Mouse (Mus musculus) thymus, postnatal 25 days (tissue): ENCODE data around the gene P3h1.
"Not testable (repeated sequence)": the region's sequence is repeated elsewhere in the genome, so short reads cannot be mapped to it uniquely, and the experiment has no call there.

Experiments used
- DNase-seq: peaks from one replicate; pipeline ENCODE4 v3.0.0; 2022

P3h1 gene

DNA sequence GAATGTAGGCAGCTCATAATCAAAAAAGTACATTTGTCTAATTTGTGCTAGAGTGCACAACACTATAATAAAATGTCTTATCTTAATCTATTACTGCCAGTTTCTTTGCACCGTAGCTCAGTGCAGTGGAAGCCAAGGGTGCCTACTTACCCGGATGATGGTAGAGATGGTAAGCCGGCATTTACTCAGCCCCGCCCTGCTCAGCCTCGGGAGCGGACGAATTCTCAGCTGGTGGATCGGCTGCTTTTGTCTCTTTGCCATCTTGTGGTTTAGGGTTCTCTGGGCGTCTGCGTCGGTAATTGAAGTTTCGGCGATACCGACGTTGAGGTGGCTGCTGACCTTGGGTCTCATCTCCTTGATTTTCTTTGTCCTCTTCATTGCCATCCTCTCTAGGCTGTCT is 46.1 kb downstream of the P3h1 start:
- not testable (repeated sequence) for DNase-seq

DNA sequence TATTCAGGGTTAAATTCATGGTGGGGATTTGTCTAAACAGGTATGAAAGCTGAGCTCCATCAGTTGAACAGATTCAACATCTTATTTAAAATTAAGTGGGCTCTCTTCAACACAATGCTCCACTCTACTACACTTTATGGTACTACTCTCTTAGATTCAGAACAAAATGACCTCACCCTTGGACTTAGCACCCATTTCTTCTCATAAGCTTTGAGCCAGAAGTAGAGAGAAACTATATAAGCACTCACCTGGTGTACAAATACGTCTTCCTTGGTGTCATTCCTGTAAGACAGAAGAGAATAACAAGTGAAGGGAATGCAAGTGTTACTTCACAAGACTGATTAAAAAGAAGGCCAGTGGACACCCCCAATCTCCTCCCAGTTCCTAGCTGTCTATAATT is 52.1 kb downstream of the P3h1 start:
- DNase-seq: no peak

DNA sequence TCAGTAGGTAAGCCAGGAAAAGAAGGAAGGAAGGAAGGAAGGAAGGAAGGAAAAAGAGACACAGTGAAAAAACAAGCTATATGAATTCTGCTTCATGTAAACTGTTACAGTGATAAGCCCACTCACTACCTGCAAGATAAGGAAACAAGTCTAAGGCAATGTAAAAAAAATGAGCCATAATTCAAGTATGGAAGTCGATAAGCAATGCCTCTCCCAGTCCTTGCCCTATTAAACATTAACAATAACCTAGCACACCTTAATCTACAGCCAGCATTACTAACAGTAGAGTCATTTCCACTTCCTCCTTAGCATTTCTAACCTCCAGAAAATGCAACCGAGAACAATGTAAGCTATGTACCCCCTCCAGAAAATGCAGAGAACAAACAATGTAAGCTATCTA is 52.6 kb downstream of the P3h1 start:
- no peak for DNase-seq

DNA sequence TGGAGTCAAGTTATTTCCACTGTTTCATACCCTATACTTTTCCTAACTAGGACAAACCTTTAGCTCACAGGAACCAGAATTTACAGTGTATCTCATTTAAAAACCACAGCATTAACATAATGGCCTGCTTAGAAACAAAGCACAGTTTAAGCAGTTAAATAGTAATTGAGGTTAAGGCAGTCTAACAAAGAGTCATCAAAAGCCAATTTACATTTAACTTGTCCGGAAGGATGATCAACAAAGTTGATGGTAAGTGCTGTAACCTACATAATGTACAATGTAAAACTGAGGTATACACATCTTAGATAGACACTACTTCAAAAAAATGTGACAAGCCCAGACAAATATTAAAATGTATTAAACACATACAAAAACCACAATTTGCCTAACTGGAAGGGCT is 59.2 kb downstream of the P3h1 start:
- no peak for DNase-seq

DNA sequence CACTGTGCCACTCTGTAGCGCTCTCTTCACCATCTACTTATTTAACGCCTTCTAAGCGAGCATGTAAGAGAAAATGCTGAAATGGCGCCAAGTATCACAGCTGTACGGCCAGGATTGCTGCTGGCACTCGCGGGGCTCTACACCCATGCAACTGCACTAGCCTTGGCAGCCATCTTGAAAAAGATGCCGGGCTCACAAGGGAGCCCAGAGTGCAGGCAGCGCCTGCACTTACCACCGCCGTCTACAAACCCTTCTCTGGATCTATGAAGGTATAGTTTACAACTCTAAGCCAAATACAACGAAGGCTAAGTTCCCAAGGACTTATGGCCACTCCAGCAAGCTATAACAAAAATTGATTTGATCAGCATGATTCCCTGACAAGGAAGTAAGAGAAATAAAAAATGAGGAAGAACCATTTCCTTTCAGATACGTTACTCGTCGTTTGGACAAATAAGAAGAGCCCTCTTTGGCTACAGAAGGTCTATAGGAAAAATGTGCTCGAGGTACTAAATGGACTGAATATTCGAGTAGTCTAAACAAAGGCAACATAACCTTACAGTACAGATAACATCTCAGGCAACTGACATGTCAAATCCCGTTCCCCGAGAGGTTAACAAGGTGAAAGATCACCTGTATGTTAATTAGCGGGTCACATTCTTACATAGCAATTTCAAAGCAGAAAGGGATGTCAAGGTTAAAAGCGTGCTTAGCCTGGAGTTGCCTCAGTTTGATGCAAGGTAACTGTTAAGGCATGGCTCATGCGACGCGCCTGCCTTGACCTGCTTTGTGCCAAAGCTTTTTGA is 60.3 kb downstream of the P3h1 start:
- DNase-seq: peak; percentile 45

DNA sequence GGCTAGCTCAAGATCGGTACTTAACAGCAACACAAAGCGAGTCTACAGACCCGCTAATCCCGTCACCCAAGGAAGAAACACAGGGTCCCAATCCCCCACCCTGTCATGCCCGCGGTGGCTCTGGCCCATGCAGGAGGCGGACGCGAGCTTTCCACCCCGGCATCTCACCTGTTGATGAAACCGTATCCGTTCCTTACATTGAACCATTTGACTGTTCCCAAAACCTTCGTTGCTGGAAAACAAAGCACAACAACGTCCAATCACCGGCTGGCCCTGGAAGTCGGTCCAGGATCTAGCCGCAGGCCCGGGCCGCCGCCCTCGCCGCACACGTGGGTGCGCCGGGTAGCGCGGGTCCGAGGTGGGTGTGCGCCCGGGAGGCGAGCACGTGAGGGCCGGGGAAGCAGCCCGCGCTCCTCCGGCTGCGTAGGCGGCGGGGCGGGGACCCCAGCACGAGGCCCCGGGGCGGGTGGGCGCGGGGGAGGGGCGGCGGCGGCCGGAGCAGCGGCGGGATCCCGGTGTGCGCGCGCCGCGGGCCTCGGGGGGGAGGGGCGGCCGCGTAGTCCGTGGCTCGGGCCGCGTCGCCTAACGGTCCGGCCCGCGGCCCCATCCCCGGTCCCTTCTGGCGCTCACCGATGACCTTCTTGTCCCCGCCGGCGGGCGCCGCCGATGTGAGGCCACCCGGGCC is 61.0 kb downstream of the P3h1 start:
- peak; percentile 35 for DNase-seq

DNA sequence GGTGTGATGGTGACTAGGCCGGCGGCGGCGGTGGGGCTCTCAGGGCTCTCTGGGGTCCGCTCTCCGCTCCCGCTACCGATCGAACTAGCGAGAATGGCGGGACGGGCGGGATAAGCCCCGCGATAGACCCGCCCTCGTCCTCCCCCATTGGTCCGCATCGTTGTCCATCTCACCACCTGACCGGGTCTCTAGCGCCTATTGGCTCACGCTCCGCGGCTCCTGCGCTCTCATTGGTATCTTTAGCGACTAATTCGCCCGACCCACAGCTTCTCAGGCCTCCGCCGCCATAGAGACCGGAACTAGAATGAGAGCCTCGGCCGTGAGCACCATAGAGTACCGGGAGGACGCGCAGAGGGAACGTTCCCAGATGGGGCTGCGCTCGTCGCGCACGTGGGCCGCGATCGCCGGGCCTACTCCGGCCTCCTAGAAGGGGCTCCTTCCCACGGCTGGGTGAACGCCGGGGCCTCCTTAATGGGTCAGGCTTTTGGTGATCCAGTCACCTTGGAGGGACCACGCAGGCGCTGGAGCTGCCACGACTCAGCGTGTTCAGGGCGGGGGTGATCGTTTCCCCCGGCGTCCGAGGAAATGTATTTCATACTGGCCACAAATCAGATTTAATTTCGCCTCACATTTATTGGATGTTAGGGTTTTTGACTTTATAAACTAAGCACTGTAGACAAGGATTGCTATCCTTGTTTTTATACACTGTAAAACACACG is 61.9 kb downstream of the P3h1 start, which contains the start of gene Ybx1:
Ybx1 (minus strand) TSS at position 190 of the 719 bp plus-strand sequence.
- DNase-seq: peak; percentile 99

DNA sequence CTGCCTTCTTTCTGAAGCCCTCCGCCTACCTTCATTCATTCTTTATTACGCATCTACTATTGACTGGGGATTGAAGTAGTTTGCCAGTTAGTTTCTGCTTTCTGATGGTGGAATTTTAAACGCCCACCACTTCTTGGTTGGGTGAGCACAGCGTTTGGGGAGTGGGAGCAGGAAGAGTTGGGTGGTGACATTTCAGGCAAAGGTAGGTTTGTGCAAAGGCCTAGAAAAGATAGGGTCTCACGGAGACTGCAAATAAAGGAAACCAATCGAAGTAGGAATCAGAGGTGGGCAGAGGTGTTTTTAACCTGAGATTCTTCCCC is 62.4 kb downstream of the P3h1 start:
- no peak for DNase-seq

DNA sequence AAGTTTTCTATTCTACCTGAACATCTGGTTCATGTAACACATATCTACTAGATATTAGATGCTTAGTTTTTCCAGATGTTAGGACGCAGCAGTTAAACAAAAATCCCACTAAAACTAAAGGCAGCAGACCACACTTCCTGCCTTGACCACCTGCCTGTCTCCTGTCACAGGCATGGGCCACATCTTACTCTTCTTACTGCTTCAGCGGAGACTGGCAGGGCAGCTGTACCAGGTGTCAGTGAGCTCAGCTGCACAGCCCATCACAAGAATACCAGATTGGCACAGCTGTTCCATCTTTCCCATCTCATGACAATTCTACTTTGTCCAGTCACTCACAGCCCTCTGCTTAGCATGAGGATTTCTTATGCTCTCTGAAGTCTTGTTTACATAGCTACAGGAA is 64.6 kb downstream of the P3h1 start:
- no peak for DNase-seq
